Mouse (Mus musculus) monocyte, adult 2 months (primary cell): Measurements from ENCODE around the gene Tm9sf4.

Experiments used
- DNase-seq, 2 experiments: peaks; one replicate each; pipeline ENCODE4 v3.0.0; 2022; ENCODE audit warnings: low spot score in 2 of 2, low read depth in 1 of 2

Tm9sf4 gene

GRCm38 (mm10) chr2:153259030-153259863 is 98.1 kb downstream of the Tm9sf4 start:
- DNase-seq, result peak in 1 of 2 experiments; percentile 32
